Mouse (Mus musculus): ENCODE results near the gene Lmod1.

GRCm38 (mm10) chr1:135290908-135291307, 33.7 kb upstream of the Lmod1 start:
- no peak for TF ChIP-seq POLR2A (IDR thresholded peaks at IDR 0.05; ENCODE audit: borderline replicate concordance, extremely low read depth, insufficient read depth, insufficient read length, poor library complexity, severe bottlenecking)
- TF ChIP-seq CTCF (IDR thresholded peaks at IDR 0.05; ENCODE audit: borderline replicate concordance, extremely low read depth, insufficient read depth, insufficient read length), result no peak
